Mouse (Mus musculus): ENCODE measurements at regions not wholly inside any gene's neighbourhood (a gene's known extent, or its start where the extent isn't known, plus 50 kb on each side); places are given as distances from the start of the nearest gene placed in this dataset.

- WGBS (ENCODE audit: insufficient replicate concordance): 59% methylated on average over 4 of the region's 4 CpGs
These were observed 62.9 kb upstream of the Sfmbt2 start for GRCm38 (mm10) chr2:10307376-10307775.

DNA sequence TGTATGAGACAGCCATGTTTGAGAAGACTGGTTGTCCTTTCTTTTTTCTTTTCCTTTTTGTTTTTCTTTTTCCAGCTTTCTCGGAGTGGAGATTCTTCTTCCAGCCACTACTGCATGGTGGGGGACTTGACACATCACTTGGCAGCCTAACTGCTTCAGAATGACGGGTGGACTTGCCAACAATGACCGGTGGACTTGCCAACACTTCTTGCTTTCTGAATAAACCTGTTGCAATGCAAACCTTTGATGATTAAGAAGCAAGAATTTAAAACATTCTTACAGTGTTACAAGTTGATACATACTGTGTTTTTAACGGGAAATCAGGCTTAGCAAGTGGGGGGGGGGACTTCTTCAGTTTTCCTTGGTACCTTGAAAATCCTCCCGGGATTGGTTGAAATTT, 60.7 kb upstream of the Sfmbt2 start:
- Histone ChIP-seq H3K9me3 (replicated peaks; ENCODE audit: control insufficient read depth, low read length) (no peaks in the 10 kb centered on the region), H3K36me3 (ENCODE audit: control insufficient read depth, insufficient read depth, low read length) (no peaks in the 10 kb centered on the region), H3K4me3 (ENCODE audit: low read depth, low read length) (no peak overlapping the region), H3K27me3 (ENCODE audit: control insufficient read depth, insufficient read depth, low read length) (no peaks in the 10 kb centered on the region; the same call in 1 of the 2 replicates), H3K4me1 (ENCODE audit: control insufficient read depth, insufficient read depth, low read length) (peaks cover under 1% of the 10 kb centered on the region; the same call in 1 of the 2 replicates), H3K4me2 (no peak overlapping the region), H3K9ac (ENCODE audit: low read depth, low read length) (no peak overlapping the region), H3K27ac (ENCODE audit: low read depth, low read length) (no peak overlapping the region)
- 78% methylated on average over 5 of the region's 5 CpGs for WGBS (ENCODE audit: insufficient replicate concordance)
- no peak for ATAC-seq (replicated peaks; ENCODE audit: insufficient number of reproducible peaks, low FRiP score, low TSS enrichment)

More at GRCm38 (mm10) chr2:10307376-10307775, 62.9 kb upstream of the Sfmbt2 start:
- Histone ChIP-seq H3K4me3 (ENCODE audit: low read depth, low read length) (no peak overlapping the region), H3K36me3 (ENCODE audit: control insufficient read depth, insufficient read depth, low read length) (no peaks in the 10 kb centered on the region), H3K27me3 (ENCODE audit: control insufficient read depth, insufficient read depth, low read length) (no peaks in the 10 kb centered on the region), H3K4me2 (peak overlapping the region; percentile 19; the same call in 1 of the 2 replicates), H3K9ac (ENCODE audit: low read depth, low read length) (no peak overlapping the region), H3K4me1 (ENCODE audit: control insufficient read depth, insufficient read depth, low read length) (no peaks in the 10 kb centered on the region), H3K27ac (ENCODE audit: low read depth, low read length) (no peak overlapping the region), H3K9me3 (replicated peaks; ENCODE audit: control insufficient read depth, low read length) (no peaks in the 10 kb centered on the region)
- no peak for ATAC-seq (replicated peaks; ENCODE audit: insufficient number of reproducible peaks, low FRiP score, low TSS enrichment)

DNA sequence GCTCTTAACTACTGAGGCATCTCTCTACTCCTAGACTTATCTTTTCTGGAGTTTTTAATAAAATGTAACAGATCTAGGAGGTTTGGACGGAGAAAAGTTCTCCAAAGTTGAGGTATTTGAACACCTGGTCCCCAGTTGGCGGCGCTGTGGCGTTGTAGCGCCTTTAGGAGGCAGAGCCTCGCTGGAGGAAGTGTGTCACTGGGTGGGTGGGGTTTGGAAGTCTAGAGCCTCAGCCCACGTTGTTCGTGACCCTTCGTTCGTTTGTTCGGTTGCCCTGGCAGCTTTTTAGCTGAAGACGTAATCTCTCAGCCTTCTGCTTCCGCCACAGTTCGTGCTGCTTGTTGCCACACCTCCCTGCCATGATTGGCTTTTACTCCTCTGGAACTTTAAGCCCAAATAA, 58.6 kb upstream of the Sfmbt2 start:
- WGBS (ENCODE audit: insufficient replicate concordance): 74% methylated on average over 14 of the region's 14 CpGs
- ATAC-seq (replicated peaks; ENCODE audit: insufficient number of reproducible peaks, low FRiP score, low TSS enrichment): no peak

DNA sequence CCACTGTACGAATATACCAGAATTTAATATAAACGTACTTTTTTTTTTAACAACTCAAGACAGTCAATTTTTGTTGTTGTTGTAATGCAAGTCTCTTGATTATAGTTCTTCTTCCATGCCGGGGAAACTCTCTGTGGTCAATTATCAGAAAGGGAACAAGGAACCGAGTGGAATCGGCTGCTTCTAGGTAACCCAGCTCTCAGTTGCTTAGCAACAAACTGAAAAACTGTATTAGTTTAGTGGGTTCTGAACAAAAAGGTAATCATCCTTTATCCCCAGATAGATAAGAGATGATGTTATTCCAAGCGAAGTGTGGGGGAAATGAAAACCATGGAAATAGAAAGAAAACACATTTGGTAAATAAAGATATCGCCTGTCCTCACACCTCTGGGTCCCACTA, 57.9 kb upstream of the Sfmbt2 start:
- 81% methylated on average over 7 of the region's 7 CpGs for WGBS (ENCODE audit: insufficient replicate concordance)
- H3K36me3 ChIP-seq (ENCODE audit: control insufficient read depth, insufficient read depth, low read length): no peaks in the 10 kb centered on the region
- no peak overlapping the region for H3K4me3 ChIP-seq (ENCODE audit: low read depth, low read length)
- ATAC-seq (replicated peaks; ENCODE audit: insufficient number of reproducible peaks, low FRiP score, low TSS enrichment): no peak
- H3K27me3 ChIP-seq (ENCODE audit: control insufficient read depth, insufficient read depth, low read length): peaks cover 2% of the 10 kb centered on the region
- peaks cover 8% of the 10 kb centered on the region for H3K4me1 ChIP-seq (ENCODE audit: control insufficient read depth, insufficient read depth, low read length)
- no peak overlapping the region for H3K27ac ChIP-seq (ENCODE audit: low read depth, low read length)
- no peaks in the 10 kb centered on the region for H3K9me3 ChIP-seq (replicated peaks; ENCODE audit: control insufficient read depth, low read length)
- no peak overlapping the region for H3K9ac ChIP-seq (ENCODE audit: low read depth, low read length)
- no peak overlapping the region for H3K4me2 ChIP-seq

More for the DNA sequence above, 58.6 kb upstream of the Sfmbt2 start:
- Histone ChIP-seq H3K36me3 (ENCODE audit: control insufficient read depth, insufficient read depth, low read length) (no peaks in the 10 kb centered on the region), H3K27ac (ENCODE audit: low read depth, low read length) (no peak overlapping the region), H3K4me3 (ENCODE audit: low read depth, low read length) (no peak overlapping the region), H3K4me2 (no peak overlapping the region), H3K4me1 (ENCODE audit: control insufficient read depth, insufficient read depth, low read length) (peaks cover 8% of the 10 kb centered on the region), H3K9ac (ENCODE audit: low read depth, low read length) (no peak overlapping the region), H3K27me3 (ENCODE audit: control insufficient read depth, insufficient read depth, low read length) (peaks cover 1% of the 10 kb centered on the region), H3K9me3 (replicated peaks; ENCODE audit: control insufficient read depth, low read length) (no peaks in the 10 kb centered on the region)

- WGBS (ENCODE audit: insufficient replicate concordance): 40% methylated on average over 14 of the region's 14 CpGs
- Histone ChIP-seq H3K9me3 (replicated peaks; ENCODE audit: control insufficient read depth, low read length) (no peaks in the 10 kb centered on the region), H3K4me1 (ENCODE audit: control insufficient read depth, insufficient read depth, low read length) (peaks cover 8% of the 10 kb centered on the region), H3K27ac (ENCODE audit: low read depth, low read length) (no peak overlapping the region), H3K9ac (ENCODE audit: low read depth, low read length) (no peak overlapping the region), H3K27me3 (ENCODE audit: control insufficient read depth, insufficient read depth, low read length) (peaks cover 2% of the 10 kb centered on the region), H3K4me3 (ENCODE audit: low read depth, low read length) (no peak overlapping the region), H3K4me2 (peak overlapping the region; percentile 24; the same call in 1 of the 2 replicates), H3K36me3 (ENCODE audit: control insufficient read depth, insufficient read depth, low read length) (no peaks in the 10 kb centered on the region)
- ATAC-seq (replicated peaks; ENCODE audit: insufficient number of reproducible peaks, low FRiP score, low TSS enrichment): no peak
These were observed 55.8 kb upstream of the Sfmbt2 start for GRCm38 (mm10) chr2:10314251-10315243.

DNA sequence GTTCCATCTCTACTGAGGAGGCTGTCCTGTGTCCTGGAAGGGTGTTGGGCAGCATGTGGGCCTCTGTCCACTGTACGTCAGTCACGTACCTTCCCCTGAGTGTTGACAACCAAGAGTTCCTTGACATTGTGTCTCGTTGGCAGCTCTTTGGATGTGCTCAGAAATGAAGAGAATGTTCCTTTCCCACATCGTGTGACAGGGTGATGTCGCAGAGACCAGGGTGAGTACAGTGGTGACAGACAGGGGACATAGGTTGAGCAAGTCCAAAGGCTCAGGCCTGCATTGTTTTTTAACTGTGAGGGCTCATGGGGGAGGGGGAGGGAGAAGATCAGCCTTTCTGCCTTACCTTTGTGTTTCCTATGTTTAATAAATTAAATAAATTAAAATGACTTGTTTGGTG, 54.0 kb upstream of the Sfmbt2 start:
- H3K4me1 ChIP-seq (ENCODE audit: control insufficient read depth, insufficient read depth, low read length): peaks cover 8% of the 10 kb centered on the region
- no peaks in the 10 kb centered on the region for H3K9me3 ChIP-seq (replicated peaks; ENCODE audit: control insufficient read depth, low read length)
- ATAC-seq (replicated peaks; ENCODE audit: insufficient number of reproducible peaks, low FRiP score, low TSS enrichment): no peak
- peaks cover 6% of the 10 kb centered on the region for H3K27me3 ChIP-seq (ENCODE audit: control insufficient read depth, insufficient read depth, low read length)
- no peak overlapping the region for H3K4me3 ChIP-seq (ENCODE audit: low read depth, low read length)
- no peak overlapping the region for H3K27ac ChIP-seq (ENCODE audit: low read depth, low read length)
- 37% methylated on average over 5 of the region's 5 CpGs for WGBS (ENCODE audit: insufficient replicate concordance)
- H3K36me3 ChIP-seq (ENCODE audit: control insufficient read depth, insufficient read depth, low read length): no peaks in the 10 kb centered on the region
- no peak overlapping the region for H3K9ac ChIP-seq (ENCODE audit: low read depth, low read length)
- no peak overlapping the region for H3K4me2 ChIP-seq

GRCm38 (mm10) chr2:10318166-10318768, 52.0 kb upstream of the Sfmbt2 start:
- WGBS (ENCODE audit: insufficient replicate concordance): 90% methylated on average over 10 of the region's 10 CpGs
- no peak overlapping the region for H3K4me3 ChIP-seq (ENCODE audit: low read depth, low read length)
- no peak overlapping the region for H3K4me2 ChIP-seq
- H3K4me1 ChIP-seq (ENCODE audit: control insufficient read depth, insufficient read depth, low read length): peaks cover 8% of the 10 kb centered on the region
- no peaks in the 10 kb centered on the region for H3K9me3 ChIP-seq (replicated peaks; ENCODE audit: control insufficient read depth, low read length)
- no peaks in the 10 kb centered on the region for H3K36me3 ChIP-seq (ENCODE audit: control insufficient read depth, insufficient read depth, low read length)
- no peak for ATAC-seq (replicated peaks; ENCODE audit: insufficient number of reproducible peaks, low FRiP score, low TSS enrichment)
- no peak overlapping the region for H3K9ac ChIP-seq (ENCODE audit: low read depth, low read length)
- H3K27ac ChIP-seq (ENCODE audit: low read depth, low read length): no peak overlapping the region
- peaks cover 6% of the 10 kb centered on the region; the same call in 1 of the 2 replicates for H3K27me3 ChIP-seq (ENCODE audit: control insufficient read depth, insufficient read depth, low read length)
